Comparison of ENCODE assay signal across 20 mouse cellular contexts in the genomic region with DNA sequence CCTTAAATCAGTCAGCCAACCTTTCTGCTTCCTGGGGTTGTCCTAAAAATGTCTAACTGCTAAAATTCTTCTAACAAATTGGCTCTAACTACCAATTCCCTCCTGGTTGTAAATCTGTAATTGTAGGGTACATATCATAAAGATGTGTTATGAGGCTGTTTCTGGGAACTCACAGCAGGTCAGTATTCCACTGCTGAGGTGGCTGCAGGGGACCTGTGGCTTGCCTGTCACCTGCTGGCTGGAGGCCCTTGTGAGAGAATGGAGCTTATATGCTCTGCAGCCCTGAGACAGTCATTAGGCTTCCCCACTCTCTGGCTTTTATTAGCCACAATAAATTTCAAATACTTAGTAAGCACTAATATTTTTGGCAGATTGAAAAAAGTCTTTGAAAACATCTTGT.
"Had no signal": no experiment of that assay in that cellular context is flagged by ENCODE, and none has a peak within 500 bp of the region (broad histone marks: within the 10 kb centered on the region; RNA-seq: fewer than 3 reads in every experiment).

No protein-coding gene starts in this region.

- H3K27me3 ChIP-seq: kidney, embryonic 15.5 days; limb, embryonic 13.5 days; liver, embryonic 12.5 days; liver, embryonic 15.5 days; lung, embryonic 15.5 days; midbrain, embryonic 15.5 days; neural tube, embryonic 13.5 days had no signal

- H3K27ac ChIP-seq: kidney, embryonic 15.5 days; left cerebral cortex, adult 2 months; limb, embryonic 13.5 days; liver, embryonic 12.5 days; liver, embryonic 15.5 days; lung, embryonic 15.5 days; midbrain, embryonic 10.5 days; midbrain, embryonic 15.5 days; neural tube, embryonic 13.5 days had no signal

- H3K9ac ChIP-seq: kidney, embryonic 15.5 days; limb, embryonic 13.5 days; liver, embryonic 12.5 days; liver, embryonic 15.5 days; lung, embryonic 15.5 days; midbrain, embryonic 15.5 days; neural tube, embryonic 13.5 days had no signal

- H3K9me3 ChIP-seq: kidney, embryonic 15.5 days; limb, embryonic 13.5 days; liver, embryonic 12.5 days; liver, embryonic 15.5 days; lung, embryonic 15.5 days; megakaryocyte, embryonic 14.5 days; midbrain, embryonic 10.5 days; midbrain, embryonic 15.5 days; neural tube, embryonic 13.5 days had no signal

- ATAC-seq: liver, embryonic 12.5 days; midbrain, embryonic 15.5 days had no signal

- H3K4me2 ChIP-seq: kidney, embryonic 15.5 days; limb, embryonic 13.5 days; liver, embryonic 12.5 days; liver, embryonic 15.5 days; lung, embryonic 15.5 days; midbrain, embryonic 15.5 days; neural tube, embryonic 13.5 days had no signal

- H3K4me1 ChIP-seq: kidney, embryonic 15.5 days; limb, embryonic 13.5 days; liver, embryonic 12.5 days; liver, embryonic 15.5 days; lung, embryonic 15.5 days had no signal

- DNase-seq: kidney, adult 8-10 months; kidney, postnatal 10 days; kidney, postnatal 36 days; layer of hippocampus, postnatal 36 days; liver; lung, adult 18-20 months; lung, postnatal 10 days; lung, postnatal 36 days; thymus, adult 18-20 months; thymus, postnatal 36 days had no signal

- H3K4me3 ChIP-seq: kidney, embryonic 15.5 days; left cerebral cortex, adult 2 months; limb, embryonic 13.5 days; liver, embryonic 12.5 days; liver, embryonic 15.5 days; lung, embryonic 15.5 days; megakaryocyte, embryonic 14.5 days; midbrain, embryonic 10.5 days; midbrain, embryonic 15.5 days; neural tube, embryonic 13.5 days had no signal
